Mouse (Mus musculus) cerebellum, adult 2 months (tissue): ENCODE results near the gene Heatr5a. TPM values are rescaled to one million over a fixed set of nuclear protein-coding genes. Genes with fewer than 3 reads are reported as not detected.

Experiments
- DNase-seq, 2 experiments: peaks; one replicate each; pipeline ENCODE4 v3.0.0; 2021
- H3K27ac ChIP-seq: fragments of 200-500 bp; 2 replicates; pipeline ENCODE4 v1.5.1; 2012; ENCODE audit warnings: low read length, control low read depth, inconsistent platforms; ENCODE audit not compliant: insufficient read depth
- H3K27me3 ChIP-seq: fragments of 200-500 bp; 2 replicates; pipeline ENCODE4 v1.6.1; 2012; ENCODE audit warnings: inconsistent platforms, mild to moderate bottlenecking, low read length, moderate library complexity; ENCODE audit not compliant: control insufficient read depth, insufficient read depth
- H3K4me1 ChIP-seq: fragments of 200-500 bp; 2 replicates; pipeline ENCODE4 v1.6.1; 2011; ENCODE audit warnings: low read length; ENCODE audit not compliant: control insufficient read depth, insufficient read depth
- H3K4me3 ChIP-seq: fragments of 200-500 bp; replicated peaks from 2 replicates; pipeline ENCODE3; 2011; ENCODE audit warnings: mild to moderate bottlenecking, low read depth, low read length, control low read depth; ENCODE audit not compliant: insufficient read depth
- CTCF ChIP-seq: fragments of 200-500 bp; IDR thresholded peaks from 2 replicates; pipeline ENCODE4 v1.5.1; 2011; ENCODE audit warnings: low read depth, mild to moderate bottlenecking, control low read depth, low read length, moderate library complexity, borderline replicate concordance; ENCODE audit not compliant: insufficient read depth
- POLR2A ChIP-seq: fragments of 200-500 bp; IDR thresholded peaks from 2 replicates; pipeline ENCODE4 v1.6.1; 2011; ENCODE audit warnings: low read length, control low read depth, borderline replicate concordance; ENCODE audit not compliant: insufficient read depth
- WGBS: fragments of 180-500 bp; shearing (Covaris S2); methylation state at CpG from one replicate; pipeline ENCODE4 v1.1.7; 2018; 5-methylcytosine and 5-hydroxymethylcytosine counted together
- polyA plus RNA-seq: library from polyadenylated mRNA; depleted of rRNA; stranded (reverse); fragments of >200 nt; gene quantifications from 2 replicates; pipeline ENCODE4 v1.2.3, GENCODE M21; 2012

Heatr5a gene
- polyA plus RNA-seq, 1 experiment = 15.7 TPM

- Histone ChIP-seq H3K27me3 (no peaks in the 10 kb centered on the region), H3K4me3 (no peak overlapping the region), H3K27ac (no peak overlapping the region), H3K4me1 (no peaks in the 10 kb centered on the region)
- 95% methylated on average over 2 of the region's 2 CpGs for WGBS
- no peak for TF ChIP-seq POLR2A
- TF ChIP-seq CTCF = no peak
- DNase-seq = no peak
Measured at GRCm38 (mm10) chr12:51929630-51930029, 41.5 kb downstream of the Heatr5a start.

GRCm38 (mm10) chr12:51917191-51917590 lies 53.9 kb downstream of the Heatr5a start:
- TF ChIP-seq POLR2A = no peak
- no peak for TF ChIP-seq CTCF
- WGBS = 68% methylated on average over 2 of the region's 2 CpGs
- no peak overlapping the region for H3K4me3 ChIP-seq
- no peaks in the 10 kb centered on the region for H3K27me3 ChIP-seq
- H3K27ac ChIP-seq = no peak overlapping the region
- no peak for DNase-seq
- H3K4me1 ChIP-seq = no peaks in the 10 kb centered on the region

DNA sequence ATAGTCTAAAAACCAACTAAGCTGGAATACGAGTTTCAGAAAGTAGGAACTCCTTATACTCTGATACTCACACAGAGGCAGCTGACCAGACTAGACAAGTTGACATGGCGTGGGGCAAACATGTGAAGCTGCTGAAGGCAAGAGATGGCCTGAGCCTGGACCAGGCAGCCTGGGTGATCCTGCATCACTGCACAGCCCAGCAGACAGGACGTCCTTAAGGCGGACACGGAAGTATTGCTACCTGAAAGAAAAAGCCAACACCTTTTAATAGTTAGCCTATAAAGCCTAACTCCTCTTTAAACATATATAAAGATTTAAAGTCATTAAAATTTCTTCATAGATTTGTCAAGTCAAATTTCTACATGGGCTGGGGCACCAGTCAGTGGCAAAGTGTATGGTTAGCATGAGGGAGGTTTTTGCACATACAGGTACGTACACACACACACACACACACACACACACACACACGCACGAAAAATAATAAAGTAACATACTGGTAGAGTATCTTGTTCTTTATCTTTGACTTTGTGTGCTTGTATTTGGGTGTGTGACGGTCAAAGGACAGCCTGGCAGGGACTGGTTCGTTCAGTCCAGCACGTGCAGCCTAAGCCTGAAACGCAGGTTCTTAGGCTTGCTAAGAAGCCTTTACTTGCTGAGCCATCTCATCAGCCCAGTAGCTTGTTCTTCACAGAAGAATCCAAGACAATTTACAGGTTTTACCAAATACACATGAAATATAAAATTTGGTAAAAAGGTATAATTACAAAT lies 56.0 kb downstream of the Heatr5a start:
- H3K27ac ChIP-seq = no peak overlapping the region
- H3K27me3 ChIP-seq = no peaks in the 10 kb centered on the region
- TF ChIP-seq POLR2A = no peak
- TF ChIP-seq CTCF = no peak
- 92% methylated on average over 12 of the region's 12 CpGs for WGBS
- no peak overlapping the region for H3K4me3 ChIP-seq
- H3K4me1 ChIP-seq = no peaks in the 10 kb centered on the region
- no peak for DNase-seq

GRCm38 (mm10) chr12:51909202-51909601 lies 61.9 kb downstream of the Heatr5a start:
- TF ChIP-seq CTCF = no peak
- TF ChIP-seq POLR2A = no peak
- no peak for DNase-seq
- H3K27me3 ChIP-seq = no peaks in the 10 kb centered on the region
- no peak overlapping the region for H3K4me3 ChIP-seq
- no peaks in the 10 kb centered on the region for H3K4me1 ChIP-seq
- H3K27ac ChIP-seq = no peak overlapping the region
- 92% methylated on average over 5 of the region's 5 CpGs for WGBS

DNA sequence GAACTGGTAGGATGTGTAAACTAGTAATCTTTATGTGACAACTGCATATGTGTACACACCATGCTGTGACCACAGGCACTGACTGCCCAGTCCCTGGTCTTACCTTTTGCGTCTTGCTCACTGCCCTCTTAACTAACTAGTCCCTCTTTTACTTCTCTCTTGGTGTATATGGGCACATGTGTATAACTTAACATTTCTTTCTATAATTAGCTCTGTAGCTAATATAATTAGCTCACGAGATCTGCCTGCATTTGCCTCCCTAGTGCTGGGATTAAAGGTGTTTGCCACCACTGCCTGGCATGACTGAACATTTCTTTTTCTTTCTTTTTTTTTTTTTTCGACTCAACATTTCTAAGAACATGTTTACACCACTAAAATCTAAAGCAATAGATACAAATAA lies 63.6 kb downstream of the Heatr5a start:
- DNase-seq = no peak
- WGBS = 81% methylated on average over 3 of the region's 3 CpGs
- no peak for TF ChIP-seq POLR2A
- no peak for TF ChIP-seq CTCF
- H3K27ac ChIP-seq = no peak overlapping the region
- H3K27me3 ChIP-seq = no peaks in the 10 kb centered on the region
- no peaks in the 10 kb centered on the region for H3K4me1 ChIP-seq
- H3K4me3 ChIP-seq = no peak overlapping the region

DNA sequence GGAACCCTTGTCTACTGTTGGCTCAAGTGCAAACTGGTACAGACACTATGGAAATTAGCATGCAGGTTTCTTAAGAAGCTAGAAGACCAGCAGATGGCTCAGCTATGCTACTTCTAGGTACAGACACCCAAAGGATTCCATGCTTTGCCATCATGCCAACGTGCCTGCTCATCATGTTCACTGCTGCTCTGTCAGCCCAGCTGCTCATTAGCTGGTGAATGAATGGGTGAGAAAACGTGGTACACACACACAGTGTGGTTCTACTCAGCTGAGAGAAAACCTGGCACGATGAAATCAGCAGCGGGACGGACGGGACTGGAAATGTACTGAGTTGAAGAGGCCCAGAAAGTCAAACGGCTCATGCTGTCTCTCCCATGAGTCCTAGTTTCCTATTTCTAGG lies 70.6 kb downstream of the Heatr5a start:
- DNase-seq = no peak
- no peaks in the 10 kb centered on the region for H3K27me3 ChIP-seq
- H3K4me1 ChIP-seq = no peaks in the 10 kb centered on the region
- WGBS = 19% methylated on average over 7 of the region's 7 CpGs
- TF ChIP-seq CTCF = no peak
- TF ChIP-seq POLR2A = no peak
- no peak overlapping the region for H3K4me3 ChIP-seq
- no peak overlapping the region for H3K27ac ChIP-seq

DNA sequence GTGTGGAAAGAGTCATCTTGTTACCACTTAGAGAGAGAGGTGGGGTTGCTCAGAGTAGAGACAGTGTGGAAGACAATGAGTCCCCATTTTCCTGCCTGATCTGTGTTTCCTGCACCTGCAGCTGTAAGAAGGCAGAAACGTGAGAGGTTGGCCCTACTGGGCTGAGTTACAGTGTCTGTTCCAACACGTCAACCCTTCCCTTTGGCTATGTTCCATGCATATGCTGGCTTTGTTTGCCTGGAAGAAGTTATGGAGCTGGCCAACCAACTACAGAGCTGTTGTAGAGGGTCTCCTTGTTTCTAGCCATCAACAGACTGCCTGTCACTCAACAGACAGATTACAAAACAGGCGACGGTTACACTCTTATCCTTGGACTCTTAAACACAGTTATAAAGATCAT lies 74.2 kb downstream of the Heatr5a start:
- Histone ChIP-seq H3K4me3 (no peak overlapping the region), H3K4me1 (no peaks in the 10 kb centered on the region), H3K27ac (no peak overlapping the region), H3K27me3 (no peaks in the 10 kb centered on the region)
- DNase-seq = no peak
- TF ChIP-seq CTCF (no peak), POLR2A (no peak)
- 36% methylated on average over 4 of the region's 4 CpGs for WGBS

DNA sequence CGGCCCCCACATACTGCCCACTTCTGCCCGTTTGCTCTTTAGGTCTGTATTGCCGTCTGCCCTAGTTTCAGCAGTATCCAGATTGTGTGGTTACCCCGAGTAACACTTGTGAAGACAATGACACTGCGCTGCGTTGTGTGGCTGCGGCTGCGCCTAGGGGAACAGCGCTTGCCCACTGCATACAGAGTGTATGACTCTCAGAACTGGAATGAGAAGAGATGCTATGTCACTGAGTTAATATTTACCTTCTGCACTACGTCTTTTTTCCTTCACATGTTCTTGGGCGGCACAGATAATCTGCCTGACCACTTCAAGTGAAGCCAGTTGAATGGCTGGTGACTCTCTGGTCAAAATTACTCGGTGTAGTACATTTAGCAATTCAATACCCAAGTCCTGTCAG lies 82.5 kb downstream of the Heatr5a start:
- Histone ChIP-seq H3K27ac (no peak overlapping the region), H3K4me3 (no peak overlapping the region), H3K4me1 (no peaks in the 10 kb centered on the region), H3K27me3 (no peaks in the 10 kb centered on the region)
- TF ChIP-seq CTCF (no peak), POLR2A (no peak)
- 92% methylated on average over 12 of the region's 12 CpGs for WGBS
- no peak for DNase-seq
